Mouse (Mus musculus) left cerebral cortex, postnatal 10 days (tissue): Measurements from ENCODE around the gene Prmt8. TPM values are rescaled to one million over a fixed set of nuclear protein-coding genes. Genes with fewer than 3 reads are reported as not detected.

Experiments used
- DNase-seq, 2 experiments: peaks; one replicate each; pipeline ENCODE4 v3.0.0; 2021 to 2022; ENCODE audit warnings: low spot score in 2 of 2, mixed read lengths in 1 of 2; ENCODE audit errors: extremely low spot score in 1 of 2
- intact Hi-C: fragments of 180-260 bp; cut with DNase I; formaldehyde crosslinking; loops from one replicate; pipeline ENCODE4 v1.15.1; 2025
- total RNA-seq, 2 experiments: library from RNA; stranded (reverse); gene quantifications; 2 replicates each; pipeline ENCODE4 v1.2.3; 2021

Prmt8 gene
- total RNA-seq, 2 experiments from 2014 or later, result 110 to 112 TPM

- intact Hi-C loops, result no loop called here
- DNase-seq, result peak in 1 of 2 experiments; percentile 33
Observed at GRCm38 (mm10) chr6:127748793-127749192, 20.5 kb downstream of the Prmt8 start.

- intact Hi-C loops, result no loop called here
Observed at GRCm38 (mm10) chr6:127742290-127742689, 27.0 kb downstream of the Prmt8 start.

GRCm38 (mm10) chr6:127741162-127741561, 28.1 kb downstream of the Prmt8 start:
- DNase-seq, result no peak
- intact Hi-C loops, result no loop called here

More at GRCm38 (mm10) chr6:127742290-127742689, 27.0 kb downstream of the Prmt8 start:
- no peak for DNase-seq

GRCm38 (mm10) chr6:127740711-127741110, 28.6 kb downstream of the Prmt8 start:
- intact Hi-C loops, result no loop called here
- no peak for DNase-seq

GRCm38 (mm10) chr6:127739921-127740320, 29.4 kb downstream of the Prmt8 start:
- intact Hi-C loops, result no loop called here
- DNase-seq, result no peak

GRCm38 (mm10) chr6:127735130-127735981, 33.9 kb downstream of the Prmt8 start:
- intact Hi-C loops, result no loop called here
- no peak for DNase-seq

- DNase-seq, result no peak
- intact Hi-C loops, result loop anchor here (5.0 kb wide), 1 partner anchor 44 kb away; the partner anchor contains the start of gene Prmt8
Observed at GRCm38 (mm10) chr6:127723126-127723525, 46.1 kb downstream of the Prmt8 start.

GRCm38 (mm10) chr6:127719875-127720274, 49.4 kb downstream of the Prmt8 start:
- intact Hi-C loops, result loop anchor here (5.0 kb wide), 1 partner anchor 47 kb away; the partner anchor contains the start of gene Prmt8
- no peak for DNase-seq

GRCm38 (mm10) chr6:127717239-127718137, 51.8 kb downstream of the Prmt8 start:
- no peak for DNase-seq
- intact Hi-C loops, result no loop called here

- intact Hi-C loops, result no loop called here
- DNase-seq, result no peak
Observed at GRCm38 (mm10) chr6:127715428-127715827, 53.8 kb downstream of the Prmt8 start.

GRCm38 (mm10) chr6:127714906-127715305, 54.4 kb downstream of the Prmt8 start:
- no peak for DNase-seq
- intact Hi-C loops, result no loop called here

GRCm38 (mm10) chr6:127708218-127708628, 61.0 kb downstream of the Prmt8 start:
- no peak for DNase-seq
- intact Hi-C loops, result no loop called here

- DNase-seq, result no peak
- intact Hi-C loops, result no loop called here
Observed at GRCm38 (mm10) chr6:127701036-127701783, 68.1 kb downstream of the Prmt8 start.

- intact Hi-C loops, result no loop called here
- DNase-seq, result no peak
Observed at GRCm38 (mm10) chr6:127693681-127694080, 75.6 kb downstream of the Prmt8 start.

- intact Hi-C loops, result no loop called here
- DNase-seq, result no peak
Observed at GRCm38 (mm10) chr6:127692298-127692697, 77.0 kb downstream of the Prmt8 start.

GRCm38 (mm10) chr6:127687181-127687860, 82.0 kb downstream of the Prmt8 start:
- intact Hi-C loops, result no loop called here
- no peak for DNase-seq

- intact Hi-C loops, result no loop called here
- no peak for DNase-seq
Observed at GRCm38 (mm10) chr6:127684981-127685380, 84.3 kb downstream of the Prmt8 start.

GRCm38 (mm10) chr6:127683561-127683960, 85.7 kb downstream of the Prmt8 start:
- intact Hi-C loops, result no loop called here
- no peak for DNase-seq
